Mouse (Mus musculus) CH12.LX (cell line): ENCODE data around the gene Slc15a3.

Source experiments
- CHD1 ChIP-seq: IDR thresholded peaks from 2 replicates; pipeline ENCODE4 v1.6.1; 2012; ENCODE audit warnings: low read depth, low read length, improper control_type of control experiment, inconsistent platforms
- CTCF ChIP-seq, 2 experiments: IDR thresholded peaks in 1 of 2; conservative IDR thresholded peaks in 1 of 2; 2 replicates each; pipeline ENCODE4 v1.5.1; 2011 to 2012; ENCODE audit warnings: low read depth in 2 of 2, low read length in 2 of 2, improper control_type of control experiment in 1 of 2, inconsistent platforms in 1 of 2, mild to moderate bottlenecking in 1 of 2, moderate library complexity in 1 of 2
- ETS1 ChIP-seq: conservative IDR thresholded peaks from 2 replicates; pipeline ENCODE4 v1.6.1; 2012; ENCODE audit warnings: low read depth, mild to moderate bottlenecking, inconsistent platforms, low read length, improper control_type of control experiment, moderate library complexity
- HCFC1 ChIP-seq: IDR thresholded peaks from 2 replicates; pipeline ENCODE4 v1.6.1; 2012; ENCODE audit warnings: low read depth, mild to moderate bottlenecking, inconsistent platforms, low read length, improper control_type of control experiment
- MXI1 ChIP-seq: IDR thresholded peaks from 2 replicates; pipeline ENCODE4 v1.6.1; 2011; ENCODE audit warnings: mild to moderate bottlenecking, low read depth, low read length, improper control_type of control experiment
- MYC ChIP-seq: IDR thresholded peaks from 2 replicates; pipeline ENCODE4 v1.6.1; 2011; ENCODE audit warnings: low read depth, mild to moderate bottlenecking, improper control_type of control experiment, low read length
- POLR2A ChIP-seq: IDR thresholded peaks from 2 replicates; pipeline ENCODE4 v1.6.1; 2011; ENCODE audit warnings: low read depth, mild to moderate bottlenecking, improper control_type of control experiment, low read length
- POLR2AphosphoS2 ChIP-seq: IDR thresholded peaks from 2 replicates; pipeline ENCODE4 v1.6.1; 2011; ENCODE audit warnings: low read depth, low read length, improper control_type of control experiment
- RAD21 ChIP-seq: IDR thresholded peaks from 2 replicates; pipeline ENCODE4 v1.6.1; 2011; ENCODE audit warnings: low read depth, mild to moderate bottlenecking, low read length, improper control_type of control experiment, moderate library complexity
- SMC3 ChIP-seq: IDR thresholded peaks from 2 replicates; pipeline ENCODE4 v1.6.1; 2011; ENCODE audit warnings: low read depth, low read length, improper control_type of control experiment
- TBP ChIP-seq: conservative IDR thresholded peaks from 2 replicates; pipeline ENCODE4 v1.6.1; 2011; ENCODE audit warnings: low read depth, low read length, improper control_type of control experiment
- UBTF ChIP-seq: IDR thresholded peaks from 2 replicates; pipeline ENCODE4 v1.6.1; 2012; ENCODE audit warnings: low read depth, mild to moderate bottlenecking, inconsistent platforms, low read length, improper control_type of control experiment, moderate library complexity
- ZNF384 ChIP-seq: IDR thresholded peaks from 2 replicates; pipeline ENCODE4 v1.6.1; 2012; ENCODE audit warnings: low read depth, low read length, improper control_type of control experiment, inconsistent platforms

DNA sequence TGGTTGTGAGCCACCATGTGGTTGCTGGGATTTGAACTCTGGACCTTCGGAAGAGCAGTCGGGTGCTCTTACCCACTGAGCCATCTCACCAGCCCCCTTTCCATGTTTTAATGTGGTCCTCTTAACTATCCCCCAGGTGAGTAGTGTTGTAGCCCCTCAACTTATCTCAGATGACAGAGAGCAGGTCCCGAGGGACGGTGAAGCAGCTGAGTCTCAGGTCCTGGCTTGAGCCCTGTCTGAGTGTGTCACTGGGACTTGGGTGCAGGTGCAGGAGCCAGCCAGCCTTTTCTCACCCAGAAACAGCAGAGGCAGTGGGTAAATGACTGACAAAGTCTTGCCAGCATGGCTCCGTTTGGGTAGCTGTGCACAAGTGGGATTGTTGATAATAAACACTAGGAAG is 4.7 kb downstream of the Slc15a3 start:
- no peak for TF ChIP-seq POLR2AphosphoS2
- peak; percentile 72 for TF ChIP-seq ETS1
- TF ChIP-seq SMC3: no peak
- TF ChIP-seq HCFC1: no peak
- no peak for TF ChIP-seq CTCF (conservative IDR thresholded peaks at IDR 0.05 in 1 of 2, IDR thresholded peaks at IDR 0.05 in 1 of 2; ENCODE audit: low read depth in 2 of 2, low read length in 2 of 2)
- TF ChIP-seq TBP: 0 out of 2 replicates have a peak, but pooled peaks have one; percentile 14
- no peak for TF ChIP-seq MYC
- TF ChIP-seq MXI1: peak; percentile 52; the same call in 1 of the 2 replicates
- no peak for TF ChIP-seq UBTF
- no peak for TF ChIP-seq RAD21
- no peak for TF ChIP-seq POLR2A
- peak; percentile 70; the same call in 1 of the 2 replicates for TF ChIP-seq CHD1
- TF ChIP-seq ZNF384: no peak
